Mouse (Mus musculus): ENCODE data around the gene Ly6g5c. TPM values are rescaled to one million over a fixed set of nuclear protein-coding genes. Genes with fewer than 3 reads are reported as not detected.
A peak's percentile ranks its signal among the peaks of the same experiment; 100 is the strongest.
"Not testable (repeated sequence)": the region's sequence is repeated elsewhere in the genome, so short reads cannot be mapped to it uniquely, and the experiment has no call there.

Ly6g5c gene
- total RNA-seq, 2 experiments from 2014 or later, result not detected

DNA sequence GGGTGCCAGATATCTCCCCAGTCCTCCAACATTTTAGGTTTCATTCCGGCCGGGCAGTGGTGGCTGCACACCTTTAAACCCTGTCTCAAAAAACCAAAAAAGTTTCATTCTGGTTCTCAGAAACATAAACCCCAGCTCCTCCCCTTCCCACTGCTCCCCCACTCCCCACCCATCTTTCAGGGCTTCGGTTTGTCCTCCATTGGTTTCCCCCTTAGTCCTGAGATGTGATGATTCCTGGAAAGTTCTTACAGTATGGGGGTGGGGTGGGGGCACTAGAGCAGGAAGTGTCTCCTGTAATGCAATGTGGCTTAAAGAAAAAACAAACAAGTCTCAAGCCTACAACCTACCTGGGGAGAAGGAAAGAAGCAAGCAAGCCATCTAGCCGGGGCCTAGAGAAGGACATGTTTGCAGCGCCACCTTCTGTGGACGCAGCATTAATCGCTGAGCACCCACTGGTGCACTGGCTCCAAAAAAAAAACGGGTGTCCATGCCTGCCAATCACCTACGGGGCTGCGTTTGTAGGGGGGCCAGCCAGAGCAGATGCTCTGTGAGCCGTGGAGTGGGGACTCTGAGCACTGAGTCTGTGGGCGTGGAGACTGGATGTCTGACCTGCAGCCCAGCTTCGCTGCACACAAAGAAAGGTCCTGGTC lies 2.2 kb upstream of the Ly6g5c start:
- no peak for DNase-seq (ENCODE audit: low spot score in 2 of 2)

DNA sequence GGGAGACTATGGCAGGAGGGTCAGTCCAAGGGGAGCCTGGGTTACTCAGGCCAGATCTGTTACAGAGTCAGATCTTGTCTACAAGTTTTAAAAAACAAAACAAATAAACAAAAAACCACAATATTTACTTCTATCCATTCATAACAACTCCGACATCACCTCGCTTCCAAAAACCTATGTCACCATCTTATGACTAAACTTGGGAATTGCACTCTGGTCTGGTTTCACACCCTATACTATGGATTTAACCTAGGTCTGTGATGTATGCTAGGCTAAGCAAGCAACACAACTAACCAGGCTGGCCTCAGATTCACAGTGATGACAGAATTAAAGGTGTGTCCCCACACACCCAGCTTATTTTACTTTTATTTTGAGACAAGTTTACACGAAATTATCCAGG lies 1.6 kb upstream of the Ly6g5c start:
- DNase-seq (ENCODE audit: low spot score in 2 of 2), result no peak

DNA sequence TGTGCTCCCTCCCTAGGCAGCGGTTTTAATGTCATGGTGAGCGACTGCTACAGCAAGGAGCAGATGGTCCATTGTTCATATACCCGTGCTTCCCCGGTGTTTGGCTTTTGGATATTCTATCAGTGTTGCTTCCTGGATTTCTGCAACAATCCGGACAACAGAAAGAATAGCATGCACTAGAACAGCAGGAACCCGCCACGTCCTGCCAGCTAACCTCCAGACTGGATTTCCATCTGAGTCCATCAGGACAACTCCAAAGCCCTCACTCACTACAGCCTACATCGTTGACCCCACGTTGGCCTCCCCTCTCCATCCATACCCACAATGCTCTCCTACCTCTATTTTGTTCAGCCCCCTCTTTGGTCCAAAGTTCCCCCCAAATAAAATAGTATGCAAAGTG lies 3.7 kb downstream of the Ly6g5c start:
- DNase-seq (ENCODE audit: low spot score in 2 of 2), result no peak

DNA sequence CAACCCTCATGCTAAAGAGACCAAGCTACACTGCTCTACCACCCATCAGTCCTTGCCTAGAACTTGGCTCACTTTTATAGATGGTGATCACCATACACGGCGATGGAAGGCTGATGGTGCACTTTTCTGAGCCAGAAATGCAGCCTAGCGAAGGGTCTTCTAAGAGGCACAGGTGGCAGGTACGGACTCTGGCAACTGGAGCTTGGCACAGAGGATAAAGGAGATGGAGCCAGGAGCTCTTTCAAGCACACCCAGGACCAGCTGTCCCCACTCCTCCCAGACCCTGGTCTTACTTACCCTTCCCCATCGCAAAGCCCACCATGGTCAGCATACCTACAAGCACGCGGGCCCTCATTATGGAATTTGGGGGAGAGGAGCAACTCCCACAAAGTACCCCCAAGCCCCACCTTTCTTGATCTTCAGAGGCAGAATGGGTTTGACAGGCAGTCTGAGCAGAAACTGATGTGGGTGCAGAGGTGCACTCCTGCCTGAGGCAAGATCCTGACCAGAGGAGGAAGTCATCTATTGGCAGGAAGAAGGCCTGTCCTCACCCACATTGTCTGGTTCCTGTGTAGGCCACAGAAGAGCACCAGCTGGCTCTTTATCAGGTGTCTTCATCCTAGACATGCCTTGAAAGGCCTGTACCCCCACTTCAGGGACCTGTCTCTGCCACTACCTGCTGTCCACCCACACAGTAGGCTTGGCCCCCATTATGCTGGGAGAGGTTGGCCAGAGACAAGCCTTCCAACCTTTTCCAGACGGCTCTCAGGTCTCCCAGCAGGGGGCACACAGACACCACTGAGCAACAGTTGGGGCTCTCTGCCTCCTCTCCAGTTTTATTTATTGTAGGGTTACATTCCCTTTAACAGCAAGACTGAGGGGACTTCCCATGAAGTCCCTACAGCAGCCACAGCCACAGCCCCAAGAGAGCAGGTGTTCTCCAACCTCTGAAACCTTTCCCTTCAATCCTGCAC lies 7.3 kb downstream of the Ly6g5c start, which contains the start of gene Ly6g5b:
Ly6g5b (minus strand) TSS at position 383 of the 974 bp plus-strand sequence.
- no peak for DNase-seq (ENCODE audit: low spot score in 2 of 2)

DNA sequence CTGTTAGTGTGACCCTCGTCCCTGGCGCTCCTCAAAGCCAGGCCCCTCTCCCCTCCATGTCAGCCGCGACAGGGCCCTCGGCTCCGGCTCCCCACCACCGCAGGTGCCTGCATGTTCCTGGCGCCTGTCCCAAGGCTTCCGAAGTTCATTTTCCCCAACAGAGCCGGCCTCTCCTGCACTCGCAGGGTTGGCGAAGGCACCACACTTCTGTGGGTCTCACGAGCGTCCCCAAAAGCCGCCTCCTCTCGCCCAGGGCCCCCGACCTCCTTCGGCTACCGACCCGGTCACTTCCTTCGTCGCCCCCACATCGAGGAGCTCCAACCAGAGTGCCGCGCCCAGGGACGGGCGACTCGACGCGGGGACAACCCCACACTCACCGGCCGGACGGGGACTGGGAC lies 12.7 kb downstream of the Ly6g5c start:
- DNase-seq (ENCODE audit: low spot score in 2 of 2), result peak in 1 of 2 experiments; percentile 17

DNA sequence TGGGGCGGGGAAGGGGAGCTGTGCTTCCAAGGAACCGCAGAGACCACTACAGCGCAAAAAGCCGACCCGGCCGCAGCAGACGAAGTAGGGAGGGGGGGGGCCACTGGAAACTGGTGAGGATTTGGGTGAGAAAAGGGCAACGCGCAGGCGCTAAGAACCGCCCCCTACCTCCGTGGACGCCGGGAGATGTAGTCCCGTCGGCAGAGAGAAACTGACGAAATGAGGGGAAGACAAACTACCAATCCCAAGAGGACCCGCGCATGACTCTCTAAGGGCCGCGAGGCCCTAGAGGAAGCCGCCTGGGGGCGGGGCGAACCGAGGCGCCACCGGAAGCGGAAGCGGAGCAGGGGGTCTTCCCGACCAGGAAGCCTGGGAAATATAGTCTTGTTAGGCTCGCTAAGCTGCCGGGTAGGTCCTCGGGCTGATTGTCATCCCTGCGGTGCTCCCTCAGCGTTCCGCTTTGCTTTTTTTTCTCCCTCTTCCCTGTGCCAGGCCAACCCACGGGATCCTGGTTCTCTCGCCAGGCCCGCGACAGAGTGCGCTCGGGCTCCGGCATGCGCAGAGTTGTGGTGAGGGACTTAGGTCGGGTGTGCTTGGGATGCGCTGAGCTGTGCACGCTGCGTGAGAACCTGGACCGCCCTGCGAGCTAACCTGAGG lies 13.2 kb downstream of the Ly6g5c start, which contains the start of gene Gpank1:
Gpank1 (plus strand) TSS at position 313 of the 657 bp plus-strand sequence.
- DNase-seq (ENCODE audit: low spot score in 2 of 2), result peak; percentile 96 to 99

DNA sequence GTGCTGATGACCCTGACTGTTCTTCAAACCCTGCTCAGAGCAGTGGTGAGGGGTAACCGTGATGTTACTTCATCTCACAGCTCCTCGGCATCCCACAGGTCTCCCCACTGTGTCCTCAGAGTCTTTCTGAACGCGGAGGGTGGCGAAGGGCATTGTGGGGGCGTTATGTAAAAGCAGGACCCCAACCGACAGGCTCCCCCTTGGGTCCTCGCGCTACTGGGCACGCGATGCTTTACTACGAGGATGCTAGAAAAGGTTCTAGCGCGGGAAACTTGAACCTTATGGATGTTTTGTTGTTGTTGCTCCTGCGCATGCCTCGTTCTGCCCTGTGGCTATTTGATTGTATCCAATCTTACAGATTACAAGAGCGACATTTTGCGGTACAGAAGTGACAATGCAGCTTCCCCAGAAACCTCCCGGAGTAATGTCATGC lies 13.8 kb downstream of the Ly6g5c start, which contains the start of gene Csnk2b:
Csnk2b (minus strand) TSS at position 183 of the 433 bp plus-strand sequence.
- peak in 1 of 2 experiments; percentile 81 for DNase-seq (ENCODE audit: low spot score in 2 of 2)

DNA sequence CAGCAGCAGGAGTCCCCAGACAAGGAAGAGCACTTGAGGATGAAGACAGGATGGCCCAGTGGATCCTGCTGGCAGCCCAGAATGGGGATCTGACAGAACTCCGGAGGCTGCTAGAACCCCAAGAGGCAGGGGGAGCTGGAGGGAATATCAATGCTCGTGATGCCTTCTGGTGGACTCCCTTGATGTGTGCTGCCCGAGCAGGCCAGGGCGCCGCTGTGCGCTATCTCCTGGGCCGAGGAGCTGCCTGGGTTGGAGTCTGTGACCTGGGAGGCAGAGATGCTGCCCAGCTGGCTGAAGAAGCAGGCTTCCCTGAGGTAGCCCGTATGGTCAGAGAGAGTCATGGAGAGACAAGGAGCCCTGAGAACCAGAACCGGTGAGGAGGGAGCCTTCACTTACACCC lies 15.2 kb downstream of the Ly6g5c start:
- DNase-seq (ENCODE audit: low spot score in 2 of 2), result not testable (repeated sequence)

DNA sequence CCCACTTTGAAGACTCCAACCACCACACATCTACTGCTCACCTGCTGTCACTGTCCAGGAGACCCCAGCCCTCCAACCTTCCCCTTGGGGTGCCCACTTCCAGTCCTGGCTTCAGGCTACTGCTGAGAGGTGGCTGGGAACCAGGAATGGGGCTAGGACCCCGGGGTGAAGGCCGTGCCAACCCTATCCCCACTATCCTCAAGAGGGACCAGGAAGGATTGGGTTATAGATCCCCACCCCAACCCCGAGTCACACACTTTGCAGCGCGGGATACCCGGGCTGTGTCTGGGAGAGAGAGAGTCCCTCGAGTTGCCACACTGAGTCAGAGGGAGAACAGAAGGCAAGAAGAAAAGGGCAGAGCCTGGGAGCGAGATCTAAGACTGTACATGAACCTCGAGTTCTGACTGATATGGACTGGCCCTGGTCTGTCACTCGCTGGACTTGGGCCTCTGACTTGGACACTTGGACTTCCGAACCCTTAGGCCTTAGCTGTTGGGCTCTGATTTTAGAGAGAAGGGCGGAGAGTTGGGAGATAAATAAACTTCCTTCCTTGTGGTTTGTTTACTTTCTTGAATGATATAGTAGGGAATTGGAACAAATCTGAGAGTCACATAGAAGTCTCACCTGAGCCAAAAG lies 16.3 kb downstream of the Ly6g5c start:
- DNase-seq (ENCODE audit: low spot score in 2 of 2), result not testable (repeated sequence)

DNA sequence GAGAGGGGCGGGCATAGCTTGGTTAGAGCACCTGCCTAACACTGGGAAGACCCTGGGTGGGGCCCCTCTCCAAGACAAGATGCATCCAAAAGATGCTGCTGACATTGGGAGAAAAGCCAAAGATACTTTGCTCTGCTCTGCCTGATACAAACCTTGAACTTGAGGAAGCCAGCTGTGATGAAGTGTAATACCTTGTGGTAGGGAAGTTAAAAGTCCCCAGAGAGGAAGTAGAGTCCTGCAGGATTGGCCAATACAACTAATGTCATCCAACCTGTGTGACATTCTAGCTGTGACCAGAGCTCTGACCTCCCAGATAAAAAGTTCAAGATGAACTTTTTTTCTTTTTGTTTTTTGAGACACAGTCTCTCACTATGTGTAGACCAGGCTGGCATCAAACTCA lies 17.0 kb downstream of the Ly6g5c start:
- no peak for DNase-seq (ENCODE audit: low spot score in 2 of 2)

DNA sequence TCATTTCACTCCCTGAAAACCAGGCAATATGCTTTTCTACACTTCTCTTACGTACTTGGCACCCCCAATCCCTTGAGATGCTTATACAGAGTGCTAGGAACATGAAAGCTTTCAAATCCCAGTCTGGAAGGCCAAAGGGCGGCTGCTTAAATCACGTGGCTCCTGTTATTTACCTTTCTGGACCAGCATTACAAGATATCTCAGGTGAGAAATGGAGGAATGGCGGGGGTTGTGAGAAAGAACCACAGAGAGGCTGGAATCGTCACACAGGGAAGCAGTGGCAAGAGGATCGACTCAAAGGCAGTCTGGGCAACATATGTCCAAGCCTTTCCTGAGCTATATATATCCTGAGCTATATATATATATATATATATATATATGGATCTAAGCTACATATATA lies 17.5 kb downstream of the Ly6g5c start:
- no peak for DNase-seq (ENCODE audit: low spot score in 2 of 2)

DNA sequence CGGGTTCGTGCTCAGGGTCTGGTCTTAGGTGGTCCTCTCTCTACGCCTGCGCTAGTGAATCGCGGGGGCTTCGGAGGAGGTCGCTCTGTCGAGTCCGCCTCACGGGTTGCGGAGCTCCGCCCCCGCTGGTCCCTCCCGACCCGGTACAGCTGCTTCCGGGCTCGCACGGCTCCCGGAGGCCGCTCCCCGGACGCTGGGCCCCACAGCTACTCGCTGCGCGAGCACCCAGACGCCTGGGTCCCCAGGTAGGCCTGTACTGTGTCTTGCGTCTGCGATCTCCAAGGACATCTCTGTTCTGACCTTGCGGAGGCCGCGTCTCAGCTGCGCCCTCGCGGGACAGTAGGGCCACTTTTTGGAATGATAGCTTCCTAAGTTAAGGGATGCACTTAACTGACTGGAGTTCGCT lies 18.1 kb downstream of the Ly6g5c start, which contains the start of gene D17H6S53E:
D17H6S53E (plus strand) TSS at position 168 of the 406 bp plus-strand sequence.
- DNase-seq (ENCODE audit: low spot score in 2 of 2), result peak; percentile 68 to 70

DNA sequence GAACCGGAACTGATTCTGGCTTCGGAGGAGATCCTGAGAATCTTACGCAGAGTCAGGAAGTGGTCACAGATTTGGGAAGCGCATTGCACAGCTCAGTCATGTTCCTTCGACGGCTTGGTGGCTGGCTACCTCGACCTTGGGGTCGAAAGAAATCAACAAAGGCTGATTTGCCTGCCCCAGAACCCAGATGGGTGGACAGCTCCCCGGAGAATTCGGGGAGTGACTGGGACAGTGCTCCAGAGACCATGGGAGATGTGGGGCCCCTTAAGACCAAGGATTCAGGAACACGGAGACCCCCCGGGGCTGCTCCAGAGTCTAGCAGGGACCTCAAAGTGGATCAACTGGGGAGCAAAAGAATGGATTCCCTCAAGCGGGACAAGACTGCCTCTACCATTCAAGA lies 18.9 kb downstream of the Ly6g5c start:
- no peak for DNase-seq (ENCODE audit: low spot score in 2 of 2)

DNA sequence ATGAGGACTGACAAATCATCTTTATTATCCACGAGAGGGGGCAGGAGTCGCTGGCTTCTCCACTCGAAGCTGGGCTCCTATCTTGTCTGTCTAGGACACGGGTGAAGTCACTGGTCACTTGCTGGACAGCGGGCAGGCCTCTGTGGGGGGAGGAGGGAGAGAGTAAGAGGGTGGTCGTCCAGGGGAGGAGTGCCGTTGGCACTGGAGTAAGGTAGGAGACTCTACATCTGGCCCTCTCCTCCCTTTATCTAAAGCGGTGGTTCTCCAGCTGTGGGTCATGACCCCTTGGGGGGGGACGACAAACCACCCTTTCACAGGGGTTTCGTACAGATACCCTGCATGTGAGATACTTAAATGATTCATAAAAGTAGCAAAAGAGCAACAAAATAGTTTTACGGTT lies 20.9 kb downstream of the Ly6g5c start:
- no peak for DNase-seq (ENCODE audit: low spot score in 2 of 2)

DNA sequence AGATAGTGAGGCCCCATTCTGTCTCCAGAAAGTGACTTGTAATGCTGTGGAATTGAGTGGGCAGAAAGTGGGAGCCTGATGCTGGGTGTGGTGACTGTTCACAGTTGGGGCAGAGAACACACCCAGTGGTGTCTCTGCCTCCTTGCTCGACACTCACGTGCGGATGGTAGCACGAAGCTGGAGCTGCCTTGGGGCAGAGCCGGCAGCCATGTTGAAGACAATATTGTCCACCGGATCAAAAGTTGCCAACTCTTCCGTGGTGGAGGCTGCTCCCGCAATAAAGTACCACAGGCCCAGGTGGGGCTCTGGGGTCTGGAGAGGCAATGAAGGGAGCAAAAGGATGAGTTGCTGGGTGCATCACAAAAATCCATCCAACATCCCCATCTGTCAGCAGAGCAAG lies 23.0 kb downstream of the Ly6g5c start:
- DNase-seq (ENCODE audit: low spot score in 2 of 2), result no peak

DNA sequence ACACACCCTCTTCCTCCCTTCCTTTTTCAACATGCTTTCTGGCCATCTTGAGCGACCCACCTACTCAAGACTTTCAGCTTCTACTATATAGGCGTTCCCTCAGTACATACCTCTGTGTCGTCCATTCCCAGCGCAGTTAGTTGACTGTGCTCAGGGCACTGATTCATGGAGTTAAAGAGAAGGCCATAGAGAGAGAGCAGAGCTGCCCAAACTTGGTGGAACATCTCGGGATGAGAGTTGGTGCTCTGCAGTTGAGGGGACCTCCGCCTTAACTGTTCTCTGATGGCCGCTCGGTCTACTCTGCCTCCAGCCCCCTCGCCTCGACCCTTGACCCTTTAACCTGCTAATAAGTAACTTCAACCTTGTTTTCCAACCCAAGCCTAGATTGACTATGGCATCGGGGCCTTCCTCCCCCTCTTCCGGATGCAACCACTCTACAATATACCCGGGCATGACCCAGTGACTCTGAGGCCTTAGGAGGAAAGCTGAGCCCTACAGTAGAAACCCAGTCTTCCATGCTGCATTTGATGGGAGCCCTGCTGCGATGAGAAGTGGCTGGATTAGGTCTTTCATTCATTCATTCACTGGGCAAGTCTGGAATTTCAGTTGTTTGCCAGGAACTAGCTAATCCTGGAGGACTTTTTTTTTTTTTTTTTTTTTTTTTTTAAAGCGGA lies 23.6 kb downstream of the Ly6g5c start, which contains the start of gene Apom:
Apom (minus strand) TSS at position 551 of the 674 bp plus-strand sequence.
- DNase-seq (ENCODE audit: low spot score in 2 of 2), result no peak

DNA sequence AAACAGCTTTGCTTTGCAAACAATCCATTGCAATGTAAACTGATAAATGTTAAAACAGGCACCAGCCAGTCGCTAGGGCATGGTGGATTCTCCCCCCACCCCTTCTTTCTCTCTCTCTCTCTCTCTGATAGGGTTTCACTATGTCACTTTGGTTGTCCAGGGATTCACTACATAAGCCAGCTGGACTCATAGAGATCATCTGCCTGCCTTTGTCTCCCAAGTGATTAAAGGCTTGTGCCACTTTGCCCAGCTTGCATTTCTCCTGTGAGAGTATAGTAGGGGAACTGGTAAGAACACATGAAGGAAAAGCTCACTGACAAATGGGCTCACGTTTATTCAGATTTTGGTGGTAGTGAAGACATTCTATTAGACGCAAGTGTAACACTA lies 24.1 kb downstream of the Ly6g5c start:
- DNase-seq (ENCODE audit: low spot score in 2 of 2), result no peak

DNA sequence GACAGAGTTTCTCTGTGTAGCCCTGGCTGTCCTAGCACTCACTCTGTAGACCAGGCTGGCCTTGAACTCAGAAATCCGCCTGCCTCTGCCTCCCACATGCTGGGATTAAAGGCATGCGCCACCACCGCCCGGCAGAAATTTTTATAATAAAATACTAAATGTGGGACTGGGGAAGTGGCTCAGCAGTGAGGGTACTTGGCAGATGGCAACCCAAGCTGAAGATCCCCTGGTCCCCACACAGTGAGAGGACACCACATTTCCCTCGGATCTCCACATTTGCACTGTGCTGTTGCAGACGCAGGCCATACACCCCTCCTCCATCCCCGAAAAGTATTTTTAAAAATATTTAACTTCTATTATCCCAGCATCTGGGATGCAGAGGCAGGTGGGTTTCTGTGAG lies 25.4 kb downstream of the Ly6g5c start:
- no peak for DNase-seq (ENCODE audit: low spot score in 2 of 2)

DNA sequence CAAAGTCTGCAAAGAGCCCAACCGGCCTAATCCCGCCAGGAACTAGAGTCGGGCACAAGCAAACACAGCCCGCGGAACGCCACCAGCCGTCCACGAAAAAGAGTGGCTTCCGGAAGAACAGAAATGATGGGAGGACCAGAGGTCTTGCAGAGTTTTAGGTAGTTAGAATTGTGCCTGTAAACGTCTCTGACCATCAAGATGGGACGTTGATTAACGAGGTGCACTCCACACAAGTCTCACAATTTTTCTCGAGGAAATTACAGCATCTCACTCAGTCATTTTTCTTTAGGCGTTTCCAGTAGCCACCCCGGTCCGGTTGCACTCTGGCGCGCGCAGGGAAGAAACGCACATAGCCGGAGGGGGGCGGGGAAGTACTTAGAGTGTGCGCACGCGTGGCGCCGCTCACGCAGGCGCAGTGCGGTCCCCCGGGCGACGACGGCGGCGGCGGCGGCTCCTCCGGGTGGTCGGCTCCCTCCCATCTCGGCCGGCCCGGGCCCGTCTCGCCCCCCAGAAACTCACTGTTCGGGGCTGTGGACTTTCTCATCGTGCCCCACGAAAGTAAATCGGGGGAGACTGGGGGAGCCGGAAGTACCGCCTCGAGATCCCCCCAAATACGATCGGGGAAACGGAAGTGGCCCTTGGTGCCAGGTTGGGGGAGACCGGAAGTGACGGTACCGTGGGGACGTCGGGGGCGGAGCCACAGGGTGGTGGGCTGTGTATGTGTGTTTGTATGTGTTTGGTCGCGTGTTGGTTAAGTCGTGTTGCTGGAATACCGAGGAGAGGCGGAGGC lies 26.9 kb downstream of the Ly6g5c start, which contains the start of gene Bag6:
Bag6 (plus strand) TSS at position 378 of the 790 bp plus-strand sequence.
- peak; percentile 95 to 98 for DNase-seq (ENCODE audit: low spot score in 2 of 2)

Data from layer of hippocampus, postnatal 14 days (tissue).